Mouse (Mus musculus) lung, adult 2 months (tissue): ENCODE data around the gene Dvl2. TPM values are rescaled to one million over a fixed set of nuclear protein-coding genes. Genes with fewer than 3 reads are reported as not detected.
A peak's percentile ranks its signal among the peaks of the same experiment; 100 is the strongest.

Experiments used
- DNase-seq: peaks from one replicate; pipeline ENCODE4 v3.0.0; 2022
- H3K4me1 ChIP-seq: fragments of 200-500 bp; 2 replicates; pipeline ENCODE4 v1.6.1; 2011; ENCODE audit warnings: low read length; ENCODE audit not compliant: control insufficient read depth, insufficient read depth
- H3K4me3 ChIP-seq: fragments of 200-500 bp; replicated peaks from 2 replicates; pipeline ENCODE3; 2011; ENCODE audit warnings: low read depth, mild to moderate bottlenecking, control low read depth, low read length; ENCODE audit errors: extremely low read depth
- CTCF ChIP-seq: fragments of 200-500 bp; IDR thresholded peaks from 2 replicates; pipeline ENCODE4 v1.5.1; 2011; ENCODE audit warnings: mild to moderate bottlenecking, low read length, control low read depth; ENCODE audit not compliant: insufficient read depth
- POLR2A ChIP-seq: fragments of 200-500 bp; IDR thresholded peaks from 2 replicates; pipeline ENCODE4 v1.6.1; 2011; ENCODE audit warnings: low read depth, mild to moderate bottlenecking, control low read depth, low read length, borderline replicate concordance; ENCODE audit errors: extremely low read depth
- WGBS: fragments of 180-500 bp; shearing (Covaris S2); methylation state at CpG from one replicate; pipeline ENCODE4 v1.1.7; 2018; 5-methylcytosine and 5-hydroxymethylcytosine counted together
- polyA plus RNA-seq: library from polyadenylated mRNA; depleted of rRNA; stranded (reverse); fragments of >200 nt; gene quantifications from 2 replicates; pipeline ENCODE4 v1.2.3, GENCODE M21; 2012; rRNA removed

Gene Dvl2
- polyA plus RNA-seq, 1 experiment, result 20.8 TPM

DNA sequence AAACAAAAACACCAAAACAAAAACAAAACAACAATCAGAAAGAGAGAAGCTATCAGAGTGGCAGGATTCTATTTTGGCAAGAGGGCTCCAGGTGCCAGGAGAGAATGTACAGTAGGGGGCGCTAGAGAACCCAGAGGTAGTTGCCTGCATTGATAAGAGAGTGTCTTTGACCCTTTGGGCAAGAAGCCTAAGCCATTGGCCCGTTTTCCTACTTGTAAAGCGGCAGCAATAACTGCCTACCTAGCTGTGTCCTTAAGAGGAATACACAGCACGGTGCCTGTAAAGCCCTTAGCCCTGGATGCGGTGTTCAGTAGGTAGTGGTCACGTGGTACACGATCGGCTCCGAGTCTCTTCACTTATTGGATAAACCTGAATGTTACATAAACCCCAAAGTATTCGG is 49.4 kb downstream of the Dvl2 start:
- TF ChIP-seq CTCF (no peak), POLR2A (no peak)
- Histone ChIP-seq H3K4me1 (no peaks in the 10 kb centered on the region), H3K4me3 (no peak overlapping the region)
- 60% methylated on average over 10 of the region's 10 CpGs for WGBS
- no peak for DNase-seq

DNA sequence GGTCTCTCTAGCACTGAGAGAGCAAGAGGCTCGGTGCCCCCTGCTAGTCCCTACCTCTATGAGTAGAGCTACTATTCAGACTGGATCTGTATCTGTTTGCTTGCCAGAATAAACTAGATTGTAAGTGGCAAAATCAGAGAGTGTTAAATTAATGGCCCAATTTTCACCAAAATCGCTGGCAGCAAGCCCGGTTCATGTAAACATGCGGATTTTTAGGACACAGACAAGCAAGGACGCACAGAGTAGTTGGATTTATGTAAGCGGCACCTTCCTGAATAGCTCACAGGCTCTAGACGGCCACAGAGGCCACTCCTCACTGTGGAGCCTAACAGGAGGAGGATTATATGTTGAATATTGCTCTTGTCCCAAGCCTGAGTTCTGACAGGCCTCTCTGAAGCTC is 52.8 kb downstream of the Dvl2 start:
- no peak for DNase-seq
- H3K4me3 ChIP-seq, result no peak overlapping the region
- no peak for TF ChIP-seq POLR2A
- TF ChIP-seq CTCF, result no peak
- 50% methylated on average over 7 of the region's 7 CpGs for WGBS
- H3K4me1 ChIP-seq, result no peaks in the 10 kb centered on the region

DNA sequence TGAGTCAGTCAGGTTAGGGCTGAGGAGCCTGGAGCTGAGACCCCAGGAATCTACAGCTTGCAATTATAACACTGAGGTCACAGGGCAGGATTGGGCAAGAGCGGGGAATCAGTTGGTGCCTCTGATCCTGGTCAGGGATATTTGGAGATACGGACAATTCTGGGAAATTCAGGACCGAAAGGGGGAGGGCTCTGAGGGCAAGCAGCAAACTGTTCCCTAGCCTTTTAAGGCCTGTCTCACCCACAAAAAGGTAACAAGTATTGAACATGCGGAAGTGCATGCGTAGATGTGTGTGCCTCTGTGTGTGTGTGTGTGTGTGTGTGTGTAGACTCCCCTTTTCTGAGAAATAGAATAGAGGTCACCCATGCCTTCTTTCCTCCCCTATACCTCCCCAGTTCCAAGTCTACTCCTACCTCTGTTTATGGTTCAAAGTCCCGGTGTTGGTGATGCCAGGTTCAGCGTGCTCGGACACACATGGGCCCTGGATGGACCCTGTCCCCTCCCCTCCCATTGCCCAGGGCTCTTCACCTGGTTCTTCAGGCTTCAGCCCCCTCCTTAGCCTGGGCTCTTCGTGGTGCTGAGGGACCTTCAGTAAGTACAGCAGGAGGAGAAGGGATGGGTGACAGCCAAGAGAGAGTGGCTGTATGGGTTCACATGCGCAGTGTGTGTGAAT is 53.6 kb downstream of the Dvl2 start, which contains the start of gene Asgr1:
TSS of gene Asgr1 (plus strand) at position 188 of the 673 bp plus-strand sequence.
- H3K4me1 ChIP-seq, result no peaks in the 10 kb centered on the region
- no peak for DNase-seq
- no peak for TF ChIP-seq CTCF
- TF ChIP-seq POLR2A, result no peak
- H3K4me3 ChIP-seq, result no peak within 1 kb of the TSS
- 86% methylated on average over 10 of the region's 10 CpGs for WGBS

DNA sequence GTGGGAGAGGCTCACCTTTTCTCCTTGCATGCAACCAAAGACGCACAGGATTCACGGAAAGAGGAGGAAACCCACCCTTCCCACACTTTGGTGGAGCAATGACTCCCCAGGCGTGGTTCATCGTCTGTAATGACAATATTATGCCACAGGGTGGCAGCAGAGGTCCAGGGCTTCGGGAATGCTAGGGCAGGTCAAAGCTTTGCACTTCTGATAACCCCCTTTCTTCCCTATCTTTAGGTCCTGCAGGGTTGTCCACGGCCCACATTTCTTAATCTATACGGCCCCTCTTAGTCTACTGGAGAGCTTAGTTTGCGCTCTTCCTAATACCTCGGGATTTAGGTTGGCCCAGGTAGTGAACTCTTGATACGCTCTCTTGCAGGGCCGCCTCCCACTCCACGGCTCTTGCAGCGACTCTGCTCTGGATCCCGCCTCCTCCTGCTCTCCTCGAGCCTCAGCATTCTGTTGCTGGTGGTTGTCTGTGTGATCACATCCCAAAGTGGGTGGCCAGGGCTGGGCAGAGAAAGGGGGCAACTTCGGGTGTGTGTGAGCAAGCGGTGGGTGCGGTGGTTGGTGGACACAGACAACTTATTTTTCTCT is 55.3 kb downstream of the Dvl2 start:
- Histone ChIP-seq H3K4me1 (no peaks in the 10 kb centered on the region), H3K4me3 (no peak overlapping the region)
- TF ChIP-seq POLR2A (no peak), CTCF (peak; percentile 91)
- 25% methylated on average over 18 of the region's 18 CpGs for WGBS
- peak; percentile 71 for DNase-seq

DNA sequence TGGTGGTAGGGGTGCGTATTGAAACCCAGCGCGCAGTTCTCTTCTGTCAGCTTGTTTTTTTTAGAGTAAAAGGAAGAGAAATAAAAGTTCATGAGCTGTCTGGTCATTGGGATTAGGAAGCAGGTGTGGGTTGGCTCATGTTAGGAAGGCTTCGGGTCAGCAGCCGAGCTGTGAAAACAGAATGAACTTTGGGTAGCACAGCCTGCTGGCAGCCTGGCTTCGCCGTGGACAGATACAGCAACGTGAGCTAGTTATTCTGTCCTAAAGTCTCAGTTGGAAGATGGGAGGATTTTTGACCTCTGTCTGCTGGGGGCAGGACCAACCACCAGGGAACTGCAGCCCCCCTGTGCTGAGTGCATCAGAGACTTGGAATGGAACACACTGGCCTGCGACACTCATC is 57.4 kb downstream of the Dvl2 start:
- WGBS, result 83% methylated on average over 9 of the region's 9 CpGs
- TF ChIP-seq CTCF, result no peak
- no peak for TF ChIP-seq POLR2A

DNA sequence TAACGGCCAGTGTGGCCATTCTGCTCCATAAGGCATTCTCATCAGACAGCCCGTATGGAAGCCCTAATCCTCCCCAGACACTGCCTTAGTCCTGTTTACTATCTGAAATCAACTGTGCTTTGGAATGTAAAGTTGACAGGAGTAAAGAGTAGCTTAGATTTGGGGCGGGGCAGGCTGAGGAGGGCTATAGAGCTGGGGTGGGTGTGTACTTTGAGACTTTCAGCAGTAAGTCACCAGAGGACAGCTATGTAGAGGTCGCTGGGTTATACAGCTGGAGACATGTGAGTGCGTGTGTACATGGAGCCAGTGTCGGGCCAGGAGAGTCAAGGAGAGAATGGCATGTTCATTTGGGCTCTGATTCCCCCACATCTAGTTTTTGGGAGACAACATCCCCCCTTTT is 59.5 kb downstream of the Dvl2 start:
- TF ChIP-seq CTCF (no peak), POLR2A (no peak)
- Histone ChIP-seq H3K4me3 (no peak overlapping the region), H3K4me1 (no peaks in the 10 kb centered on the region)
- DNase-seq, result no peak
- WGBS, result 44% methylated on average over 6 of the region's 6 CpGs

More for the DNA sequence above, 57.4 kb downstream of the Dvl2 start:
- no peaks in the 10 kb centered on the region for H3K4me1 ChIP-seq
- no peak for DNase-seq
- H3K4me3 ChIP-seq, result no peak overlapping the region

Other genes with a start within 250 kb of the Dvl2 start
- 32.0 and 51.1 TPM in 2 replicates for gene Polr2a, start 242.0 kb upstream of the Dvl2 start, polyA plus RNA-seq
- gene Slc35g3, start 238.6 kb upstream of the Dvl2 start, polyA plus RNA-seq, result 1.4 and 2.3 TPM in 2 replicates
- gene Zbtb4, start 234.7 kb upstream of the Dvl2 start, polyA plus RNA-seq, result 104 and 106 TPM in 2 replicates
- gene Chrnb1, start 204.7 kb upstream of the Dvl2 start, polyA plus RNA-seq, result 31.5 and 38.0 TPM in 2 replicates
- gene Fgf11, start 198.7 kb upstream of the Dvl2 start, polyA plus RNA-seq, result 6.9 and 8.0 TPM in 2 replicates
- 9.4 and 9.5 TPM in 2 replicates for gene Tmem102, start 195.0 kb upstream of the Dvl2 start, polyA plus RNA-seq
- not detected in 2 replicates for gene Gm39566, start 185.3 kb upstream of the Dvl2 start, polyA plus RNA-seq
- gene Spem2, start 182.1 kb upstream of the Dvl2 start, polyA plus RNA-seq, result not detected in 2 replicates
- 0.15 and 0.41 TPM in 2 replicates for gene Spem1, start 178.4 kb upstream of the Dvl2 start, polyA plus RNA-seq
- 32.3 and 42.0 TPM in 2 replicates for gene Nlgn2, start 162.8 kb upstream of the Dvl2 start, polyA plus RNA-seq
- 151 and 173 TPM in 2 replicates for gene Tmem256, start 162.1 kb upstream of the Dvl2 start, polyA plus RNA-seq
- 192 and 225 TPM in 2 replicates for gene Plscr3, start 154.2 kb upstream of the Dvl2 start, polyA plus RNA-seq
- gene Tnk1, start 141.9 kb upstream of the Dvl2 start, polyA plus RNA-seq, result 14.4 and 17.4 TPM in 2 replicates
- gene Tmem95, start 122.6 kb upstream of the Dvl2 start, polyA plus RNA-seq, result not detected in 2 replicates
- 12.6 and 19.1 TPM in 2 replicates for gene Kctd11, start 119.2 kb upstream of the Dvl2 start, polyA plus RNA-seq
- 11.2 and 14.3 TPM in 2 replicates for gene Acap1, start 105.1 kb upstream of the Dvl2 start, polyA plus RNA-seq
- gene 2810408A11Rik, start 99.6 kb upstream of the Dvl2 start, polyA plus RNA-seq, result 0.65 and 1.4 TPM in 2 replicates
- 47.7 and 58.1 TPM in 2 replicates for gene Neurl4, start 99.5 kb upstream of the Dvl2 start, polyA plus RNA-seq
- gene Gps2, start 86.7 kb upstream of the Dvl2 start, polyA plus RNA-seq, result 104 and 112 TPM in 2 replicates
- 216 and 372 TPM in 2 replicates for gene Eif5a, start 78.6 kb upstream of the Dvl2 start, polyA plus RNA-seq
- 4.6 and 6.7 TPM in 2 replicates for gene Ybx2, start 64.8 kb upstream of the Dvl2 start, polyA plus RNA-seq
- gene Slc2a4, start 52.4 kb upstream of the Dvl2 start, polyA plus RNA-seq, result 22.3 and 40.4 TPM in 2 replicates
- gene Cldn7, start 35.8 kb upstream of the Dvl2 start, polyA plus RNA-seq, result 60.5 and 63.7 TPM in 2 replicates
- gene Ctdnep1, start 19.4 kb upstream of the Dvl2 start, polyA plus RNA-seq, result 88.3 and 102 TPM in 2 replicates
- 38.5 and 53.8 TPM in 2 replicates for gene Elp5, start 18.1 kb upstream of the Dvl2 start, polyA plus RNA-seq
- 333 and 615 TPM in 2 replicates for gene Gabarap, start 9.5 kb upstream of the Dvl2 start, polyA plus RNA-seq
- gene Phf23, start 4.8 kb upstream of the Dvl2 start, polyA plus RNA-seq, result 15.0 and 22.9 TPM in 2 replicates
- gene Acadvl, start 14.8 kb downstream of the Dvl2 start, polyA plus RNA-seq, result 63.1 and 88.6 TPM in 2 replicates
- 28.0 and 33.7 TPM in 2 replicates for gene Dlg4, start 16.3 kb downstream of the Dvl2 start, polyA plus RNA-seq
- gene Asgr1, start 53.5 kb downstream of the Dvl2 start, polyA plus RNA-seq, result 2.4 and 4.9 TPM in 2 replicates
- 0.51 and 0.52 TPM in 2 replicates for gene Asgr2, start 92.0 kb downstream of the Dvl2 start, polyA plus RNA-seq
- 12.1 and 17.7 TPM in 2 replicates for gene Mgl2, start 129.7 kb downstream of the Dvl2 start, polyA plus RNA-seq
- gene Clec10a, start 155.6 kb downstream of the Dvl2 start, polyA plus RNA-seq, result 4.0 and 4.2 TPM in 2 replicates
- gene Slc16a11, start 212.2 kb downstream of the Dvl2 start, polyA plus RNA-seq, result 211 and 239 TPM in 2 replicates
- 9.2 and 11.3 TPM in 2 replicates for gene Slc16a13, start 220.5 kb downstream of the Dvl2 start, polyA plus RNA-seq
- gene Bcl6b, start 229.2 kb downstream of the Dvl2 start, polyA plus RNA-seq, result 21.9 and 25.6 TPM in 2 replicates
- gene 0610010K14Rik, start 237.3 kb downstream of the Dvl2 start, polyA plus RNA-seq, result 79.0 and 80.9 TPM in 2 replicates
- gene Gm21988, start 239.2 kb downstream of the Dvl2 start, polyA plus RNA-seq, result 6.6 and 7.2 TPM in 2 replicates
- 143 and 168 TPM in 2 replicates for gene Rnasek, start 239.2 kb downstream of the Dvl2 start, polyA plus RNA-seq